Mouse (Mus musculus) liver, adult 2 months (tissue): ENCODE measurements around the gene Slc19a2. TPM values are rescaled to one million over a fixed set of nuclear protein-coding genes. Genes with fewer than 3 reads are reported as not detected.
A peak's percentile ranks its signal among the peaks of the same experiment; 100 is the strongest.

Experiments used
- DNase-seq: peaks from one replicate; pipeline ENCODE4 v3.0.0-alpha.2; 2011; ENCODE audit warnings: low read depth, low spot score; ENCODE audit errors: extremely low read depth
- H3K27ac ChIP-seq: fragments of 200-500 bp; replicated peaks from 2 replicates; pipeline ENCODE4 v1.5.1; 2012; ENCODE audit warnings: low read depth, mild to moderate bottlenecking, control low read depth, inconsistent platforms, low read length; ENCODE audit not compliant: insufficient read depth
- H3K27me3 ChIP-seq: fragments of 200-500 bp; 2 replicates; pipeline ENCODE4 v1.6.1; 2012; ENCODE audit warnings: mild to moderate bottlenecking, moderate library complexity, low read length, inconsistent platforms; ENCODE audit not compliant: control insufficient read depth, insufficient read depth
- H3K36me3 ChIP-seq: fragments of 200-500 bp; 2 replicates; pipeline ENCODE4 v1.6.1; 2012; ENCODE audit warnings: low read length, inconsistent platforms; ENCODE audit not compliant: control insufficient read depth, insufficient read depth
- H3K4me1 ChIP-seq: fragments of 200-500 bp; 2 replicates; pipeline ENCODE4 v1.6.1; 2011; ENCODE audit warnings: low read length; ENCODE audit not compliant: control insufficient read depth, insufficient read depth
- H3K4me3 ChIP-seq: fragments of 200-500 bp; 2 replicates; pipeline ENCODE4 v1.5.1; 2011; ENCODE audit warnings: low read depth, mild to moderate bottlenecking, control low read depth, low read length, moderate library complexity; ENCODE audit not compliant: insufficient read depth
- H3K79me2 ChIP-seq: fragments of 200-500 bp; 2 replicates; pipeline ENCODE4 v1.6.1; 2012; ENCODE audit warnings: inconsistent platforms, mild to moderate bottlenecking, low read length, moderate library complexity; ENCODE audit not compliant: control insufficient read depth, insufficient read depth
- H3K9ac ChIP-seq: fragments of 200-500 bp; 2 replicates; pipeline ENCODE4 v1.6.1; 2012; ENCODE audit warnings: low read depth, mild to moderate bottlenecking, control low read depth, inconsistent platforms, low read length
- CTCF ChIP-seq: fragments of 200-500 bp; IDR thresholded peaks from 2 replicates; pipeline ENCODE4 v1.5.1; 2011; ENCODE audit warnings: low read depth, low read length, control low read depth
- POLR2A ChIP-seq: fragments of 200-500 bp; IDR thresholded peaks from 2 replicates; pipeline ENCODE4 v1.6.1; 2011; ENCODE audit warnings: low read length, control low read depth; ENCODE audit not compliant: insufficient read depth; ENCODE audit errors: extremely low read depth
- WGBS: fragments of 180-500 bp; shearing (Covaris S2); methylation state at CpG from one replicate; pipeline ENCODE4 v1.1.7; 2018; 5-methylcytosine and 5-hydroxymethylcytosine counted together
- polyA plus RNA-seq: library from polyadenylated mRNA; depleted of rRNA; stranded (reverse); fragments of >200 nt; gene quantifications from 2 replicates; pipeline ENCODE4 v1.2.3, GENCODE M21; 2012
- total RNA-seq: library from RNA; depleted of rRNA; stranded (reverse); fragments of >200 nt; gene quantifications from 2 replicates; pipeline ENCODE4 v1.2.3, GENCODE M21; 2014

Gene Slc19a2
- total and polyA plus RNA-seq, 2 experiments = 84.5 to 96.1 TPM

DNA sequence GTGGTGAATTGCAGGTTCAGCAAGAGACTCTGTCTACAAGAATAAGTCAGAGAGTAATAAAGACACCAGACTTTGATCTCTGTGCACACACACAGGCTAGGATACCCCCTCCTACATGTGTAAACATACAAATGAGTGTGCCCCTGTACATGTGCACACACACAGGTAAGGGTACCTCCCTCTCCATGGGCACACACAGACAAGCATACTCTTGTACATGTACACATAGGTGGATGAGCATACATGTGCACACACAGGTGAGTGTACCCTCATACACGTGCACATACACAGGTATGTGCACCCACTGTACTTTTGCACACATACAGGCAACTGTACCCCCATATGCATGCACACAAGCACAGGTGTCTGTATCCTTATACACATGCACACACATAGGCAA lies 15.4 kb upstream of the Slc19a2 start:
- Histone ChIP-seq H3K27ac (no peak overlapping the region), H3K9ac (no peak overlapping the region), H3K4me1 (peaks cover 6% of the 10 kb centered on the region; the same call in 1 of the 2 replicates), H3K79me2 (no peaks in the 10 kb centered on the region), H3K4me3 (no peak overlapping the region), H3K36me3 (no peaks in the 10 kb centered on the region), H3K27me3 (no peaks in the 10 kb centered on the region)
- TF ChIP-seq POLR2A (no peak), CTCF (no peak)
- no peak for DNase-seq
- 87% methylated on average over 1 of the region's 1 CpGs for WGBS

GRCm38 (mm10) chr1:164235078-164235477 lies 13.8 kb upstream of the Slc19a2 start:
- Histone ChIP-seq H3K36me3 (no peaks in the 10 kb centered on the region), H3K27me3 (no peaks in the 10 kb centered on the region), H3K27ac (peak overlapping the region; percentile 50; the same call in 1 of the 2 replicates), H3K4me1 (peaks cover 6% of the 10 kb centered on the region; the same call in 1 of the 2 replicates), H3K9ac (no peak overlapping the region), H3K79me2 (no peaks in the 10 kb centered on the region), H3K4me3 (no peak overlapping the region)
- TF ChIP-seq CTCF (no peak), POLR2A (no peak)
- WGBS = 15% methylated on average over 7 of the region's 7 CpGs
- DNase-seq = peak; percentile 96

DNA sequence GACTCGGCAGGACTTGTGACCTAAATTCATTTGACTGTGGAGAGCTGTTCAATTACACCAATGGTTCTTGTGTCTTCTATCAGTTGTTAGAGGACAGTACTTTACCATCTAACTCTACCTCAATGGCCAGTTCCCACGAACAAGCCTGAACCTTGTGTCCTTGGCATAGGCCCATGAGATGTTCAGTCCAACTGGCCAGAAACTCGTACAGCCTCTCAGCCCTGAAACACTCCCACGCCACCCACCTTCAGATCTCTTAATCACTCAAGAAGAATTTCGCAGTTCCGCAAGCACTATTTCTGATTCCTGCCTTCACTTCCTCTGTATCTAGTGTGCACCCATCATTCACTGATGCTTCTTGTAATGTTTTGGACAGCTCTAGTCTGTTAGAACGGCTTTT lies 12.8 kb upstream of the Slc19a2 start:
- H3K27me3 ChIP-seq = no peaks in the 10 kb centered on the region
- H3K4me3 ChIP-seq = no peak overlapping the region
- H3K79me2 ChIP-seq = no peaks in the 10 kb centered on the region
- H3K4me1 ChIP-seq = peaks cover 6% of the 10 kb centered on the region; the same call in 1 of the 2 replicates
- H3K36me3 ChIP-seq = no peaks in the 10 kb centered on the region
- 0 out of 2 replicates have a peak overlapping the region, but pooled peaks have one; percentile 7 for H3K27ac ChIP-seq
- 25% methylated on average over 7 of the region's 7 CpGs for WGBS
- TF ChIP-seq POLR2A (no peak), CTCF (no peak)
- no peak overlapping the region for H3K9ac ChIP-seq
- DNase-seq = peak; percentile 92

DNA sequence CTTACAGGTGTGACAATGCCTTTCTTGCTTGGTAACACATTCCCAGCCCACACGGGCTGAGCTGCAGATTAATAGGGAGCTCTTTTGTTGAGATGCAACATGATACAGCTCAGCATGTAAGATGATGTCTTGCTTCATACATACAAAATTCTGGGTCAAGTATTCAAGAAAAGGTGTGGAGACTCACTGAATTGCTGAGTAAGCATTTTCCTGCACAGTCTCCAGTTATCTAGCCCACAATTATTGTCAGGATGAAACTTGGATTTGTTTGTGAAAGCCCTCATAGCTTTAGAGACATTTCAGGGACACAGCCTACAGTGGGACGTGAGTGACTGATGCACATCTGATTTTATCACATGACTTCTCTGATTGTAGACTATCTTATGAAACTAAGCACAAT lies 7.4 kb upstream of the Slc19a2 start:
- no peak overlapping the region for H3K27ac ChIP-seq
- H3K36me3 ChIP-seq = no peaks in the 10 kb centered on the region
- no peaks in the 10 kb centered on the region for H3K79me2 ChIP-seq
- H3K4me3 ChIP-seq = no peak overlapping the region
- WGBS = 82% methylated on average over 2 of the region's 2 CpGs
- H3K4me1 ChIP-seq = no peaks in the 10 kb centered on the region
- DNase-seq = no peak
- H3K9ac ChIP-seq = no peak overlapping the region
- no peak for TF ChIP-seq CTCF
- no peak for TF ChIP-seq POLR2A
- no peaks in the 10 kb centered on the region for H3K27me3 ChIP-seq

DNA sequence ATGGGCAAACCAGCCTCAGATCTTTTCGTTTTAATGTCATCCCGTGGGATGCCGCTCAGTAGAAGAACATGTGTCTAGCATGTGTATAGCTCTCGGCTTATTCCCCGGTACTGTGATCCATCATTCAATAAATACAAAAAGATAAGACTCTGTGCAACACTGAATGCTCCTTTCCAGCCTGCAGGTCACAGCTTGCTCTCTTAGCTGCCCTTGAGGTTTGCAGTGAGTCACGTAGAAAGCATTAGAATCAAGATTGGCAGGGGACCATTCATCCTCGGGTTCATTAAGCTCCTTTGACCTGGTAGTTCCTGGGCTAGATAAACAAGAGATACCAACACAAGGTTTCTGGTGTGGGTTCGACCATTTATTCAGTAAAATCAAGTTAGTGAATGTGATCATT lies 6.0 kb upstream of the Slc19a2 start:
- Histone ChIP-seq H3K36me3 (no peaks in the 10 kb centered on the region), H3K9ac (no peak overlapping the region), H3K79me2 (no peaks in the 10 kb centered on the region), H3K27ac (no peak overlapping the region), H3K27me3 (no peaks in the 10 kb centered on the region), H3K4me1 (no peaks in the 10 kb centered on the region), H3K4me3 (no peak overlapping the region)
- DNase-seq = peak; percentile 58
- TF ChIP-seq POLR2A = no peak
- TF ChIP-seq CTCF = no peak
- WGBS = 53% methylated on average over 8 of the region's 8 CpGs

DNA sequence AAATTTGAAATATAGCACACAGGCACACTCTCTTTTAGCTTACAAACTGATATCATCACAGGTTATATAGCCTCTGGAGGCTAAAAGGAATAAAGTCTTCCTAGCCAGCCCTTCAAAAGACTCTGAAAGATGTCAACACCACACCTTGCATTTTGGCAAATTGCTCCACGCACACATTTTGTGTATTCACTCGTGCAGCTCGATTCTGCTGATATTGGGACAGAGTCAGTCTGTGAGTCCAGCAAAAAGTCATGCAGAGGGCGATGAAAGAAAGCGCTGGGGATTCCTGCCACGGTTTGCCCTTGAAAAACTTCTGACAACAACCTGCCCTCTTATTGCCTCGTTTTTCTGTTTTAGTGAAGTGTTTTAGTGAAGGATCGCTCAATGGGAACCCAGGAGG lies 1.4 kb upstream of the Slc19a2 start:
- Histone ChIP-seq H3K27ac (peak overlapping the region; percentile 65), H3K4me3 (peak overlapping the region; percentile 4; the same call in 1 of the 2 replicates), H3K36me3 (no peaks in the 10 kb centered on the region), H3K9ac (peak overlapping the region; percentile 68), H3K79me2 (peaks cover 9% of the 10 kb centered on the region; the same call in 1 of the 2 replicates), H3K4me1 (no peaks in the 10 kb centered on the region), H3K27me3 (no peaks in the 10 kb centered on the region)
- DNase-seq = peak; percentile 85
- TF ChIP-seq POLR2A (no peak), CTCF (no peak)
- WGBS = 12% methylated on average over 8 of the region's 8 CpGs
